Mouse (Mus musculus): ENCODE measurements at regions not wholly inside any gene's neighbourhood (a gene's known extent, or its start where the extent isn't known, plus 50 kb on each side); places are given as distances from the start of the nearest gene placed in this dataset.
"Not testable (repeated sequence)": the region's sequence is repeated elsewhere in the genome, so short reads cannot be mapped to it uniquely, and the experiment has no call there.

DNA sequence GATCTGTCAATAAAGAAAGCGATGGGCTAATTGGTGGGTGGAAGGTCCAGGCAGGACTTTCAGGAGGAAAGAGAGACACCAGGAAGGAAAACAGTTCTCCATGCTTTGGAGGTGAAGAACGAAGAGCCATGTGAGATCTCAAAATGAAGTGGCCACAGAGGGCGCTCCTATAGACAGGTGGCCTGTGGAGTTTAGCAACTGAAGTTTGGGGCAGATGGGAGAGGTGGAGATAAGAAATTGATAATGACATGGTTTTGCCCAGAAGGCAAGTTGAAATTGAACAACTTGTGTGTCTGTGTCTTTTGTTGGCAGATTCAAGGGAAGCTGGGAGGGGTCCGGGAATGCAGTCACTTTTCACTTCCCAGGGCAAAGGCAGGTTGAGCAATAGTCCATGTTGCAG, 170.2 kb upstream of the P2ry1 start:
- no peak for TF ChIP-seq POLR2A (IDR thresholded peaks at IDR 0.05; ENCODE audit: extremely low read depth, insufficient read depth, low read length)
- no peak for TF ChIP-seq CTCF (IDR thresholded peaks at IDR 0.05; ENCODE audit: extremely low read depth, insufficient read depth, low read length)
- Histone ChIP-seq H3K27ac (ENCODE audit: insufficient read depth, low read length) (no peak overlapping the region), H3K4me3 (ENCODE audit: insufficient read depth, low read length) (no peak overlapping the region), H3K4me1 (ENCODE audit: control insufficient read depth, insufficient read depth, low read length) (no peaks in the 10 kb centered on the region)

DNA sequence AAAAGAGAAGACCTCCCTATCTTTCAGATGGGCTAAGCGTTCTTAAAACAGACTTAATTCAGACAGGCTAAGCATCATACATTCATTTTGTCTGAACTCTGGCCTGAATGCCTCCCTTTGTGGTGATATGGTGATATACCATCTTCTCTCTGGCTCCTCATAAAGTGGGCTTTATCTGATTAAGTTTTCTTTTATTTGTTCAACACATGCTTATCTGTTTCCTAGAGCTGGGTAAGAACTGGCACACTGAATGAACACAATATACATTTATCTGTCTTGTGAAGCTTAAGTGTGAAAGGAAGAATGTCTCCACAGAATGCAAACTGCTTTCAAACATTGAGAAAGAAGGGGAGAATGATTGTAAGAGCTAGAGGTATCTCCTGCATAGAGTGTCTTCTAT, 160.7 kb upstream of the P2ry1 start:
- no peak for TF ChIP-seq POLR2A (IDR thresholded peaks at IDR 0.05; ENCODE audit: extremely low read depth, insufficient read depth, low read length)
- no peak for TF ChIP-seq CTCF (IDR thresholded peaks at IDR 0.05; ENCODE audit: extremely low read depth, insufficient read depth, low read length)
- H3K27ac ChIP-seq (ENCODE audit: insufficient read depth, low read length), result no peak overlapping the region
- no peaks in the 10 kb centered on the region for H3K4me1 ChIP-seq (ENCODE audit: control insufficient read depth, insufficient read depth, low read length)
- H3K4me3 ChIP-seq (ENCODE audit: insufficient read depth, low read length), result no peak overlapping the region

DNA sequence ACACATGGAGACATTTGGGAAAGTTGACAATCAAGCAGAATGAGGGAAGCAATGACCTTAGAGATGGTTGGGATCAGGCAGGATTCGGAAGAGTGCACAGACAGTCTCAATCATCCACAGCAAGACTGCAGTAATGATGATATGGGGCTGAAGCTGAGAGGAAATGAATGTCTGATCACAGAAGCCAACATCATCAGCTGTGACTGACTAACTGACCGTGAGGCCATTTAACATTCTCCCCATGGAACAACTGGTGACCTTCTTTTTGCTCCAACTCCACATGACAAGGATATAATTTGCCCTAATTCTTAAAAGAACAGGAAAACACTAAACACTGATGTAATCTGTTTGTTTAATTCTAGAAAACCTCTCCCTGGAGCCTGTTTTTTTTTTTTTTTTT, 157.3 kb upstream of the P2ry1 start:
- Histone ChIP-seq H3K27ac (ENCODE audit: insufficient read depth, low read length) (no peak overlapping the region), H3K4me3 (ENCODE audit: insufficient read depth, low read length) (no peak overlapping the region), H3K4me1 (ENCODE audit: control insufficient read depth, insufficient read depth, low read length) (no peaks in the 10 kb centered on the region)
- TF ChIP-seq POLR2A (IDR thresholded peaks at IDR 0.05; ENCODE audit: extremely low read depth, insufficient read depth, low read length) (no peak), CTCF (IDR thresholded peaks at IDR 0.05; ENCODE audit: extremely low read depth, insufficient read depth, low read length) (no peak)

DNA sequence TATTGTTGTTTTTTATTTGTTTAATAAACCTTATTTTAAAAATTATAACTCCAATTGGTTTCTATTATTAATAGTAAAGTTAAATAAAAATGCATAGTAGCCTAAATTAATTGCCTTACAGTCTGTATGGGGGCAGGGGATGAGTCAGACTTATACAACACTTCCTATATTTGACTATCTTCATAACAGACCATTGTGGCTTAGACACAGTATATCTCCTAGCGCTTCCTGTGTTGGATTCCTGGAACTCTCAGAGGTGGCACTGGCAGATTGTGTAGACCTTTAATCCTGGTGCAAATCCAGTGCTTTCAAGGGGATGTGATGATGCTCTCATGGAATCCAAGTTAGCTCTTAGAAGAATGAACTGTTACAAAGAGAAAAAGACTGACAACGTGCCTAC, 154.2 kb upstream of the P2ry1 start:
- no peak overlapping the region for H3K4me3 ChIP-seq (ENCODE audit: insufficient read depth, low read length)
- TF ChIP-seq POLR2A (IDR thresholded peaks at IDR 0.05; ENCODE audit: extremely low read depth, insufficient read depth, low read length) (no peak), CTCF (IDR thresholded peaks at IDR 0.05; ENCODE audit: extremely low read depth, insufficient read depth, low read length) (no peak)
- H3K4me1 ChIP-seq (ENCODE audit: control insufficient read depth, insufficient read depth, low read length), result no peaks in the 10 kb centered on the region
- no peak overlapping the region for H3K27ac ChIP-seq (ENCODE audit: insufficient read depth, low read length)

DNA sequence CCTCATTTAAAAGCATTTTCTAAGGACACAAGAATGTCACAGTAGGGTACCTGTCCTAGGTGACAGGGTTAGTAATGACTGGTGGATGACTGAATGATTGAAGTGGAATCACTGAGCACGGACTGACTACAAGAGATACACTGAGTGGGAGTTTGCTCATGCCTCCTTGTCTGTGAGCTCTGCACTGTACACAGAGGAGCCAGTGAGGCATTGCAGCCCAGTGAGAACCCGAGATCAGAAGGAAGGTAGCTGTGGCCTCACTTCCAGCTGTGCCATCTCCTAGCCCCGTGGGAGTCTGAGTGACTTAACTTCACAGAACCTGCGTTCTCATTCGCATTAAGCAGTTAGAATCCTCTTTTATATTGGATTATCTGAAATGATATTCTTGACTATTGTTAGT, 148.8 kb upstream of the P2ry1 start:
- no peak overlapping the region for H3K27ac ChIP-seq (ENCODE audit: insufficient read depth, low read length)
- no peak overlapping the region for H3K4me3 ChIP-seq (ENCODE audit: insufficient read depth, low read length)
- TF ChIP-seq CTCF (IDR thresholded peaks at IDR 0.05; ENCODE audit: extremely low read depth, insufficient read depth, low read length) (no peak), POLR2A (IDR thresholded peaks at IDR 0.05; ENCODE audit: extremely low read depth, insufficient read depth, low read length) (no peak)
- H3K4me1 ChIP-seq (ENCODE audit: control insufficient read depth, insufficient read depth, low read length), result no peaks in the 10 kb centered on the region

DNA sequence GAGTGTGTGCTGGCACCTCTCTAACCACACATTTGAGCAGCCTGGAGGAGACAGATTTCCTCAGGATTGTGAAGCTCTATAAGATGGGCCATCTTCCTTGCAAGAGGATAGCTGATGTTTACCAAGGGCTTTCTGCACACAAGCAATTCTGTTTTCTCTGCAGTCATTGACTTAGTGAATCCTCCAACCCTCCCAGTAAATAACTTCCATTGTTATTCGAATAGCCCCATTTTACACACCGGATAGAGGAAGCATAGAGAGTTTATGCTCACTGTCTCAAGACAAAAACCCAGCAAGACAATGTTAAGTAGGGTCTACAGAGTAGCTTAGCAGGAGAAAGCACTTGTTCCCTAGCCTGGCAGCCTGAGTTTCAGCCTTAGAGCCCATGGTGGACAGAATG, 146.9 kb upstream of the P2ry1 start:
- Histone ChIP-seq H3K27ac (ENCODE audit: insufficient read depth, low read length) (no peak overlapping the region), H3K4me3 (ENCODE audit: insufficient read depth, low read length) (no peak overlapping the region), H3K4me1 (ENCODE audit: control insufficient read depth, insufficient read depth, low read length) (no peaks in the 10 kb centered on the region)
- no peak for TF ChIP-seq CTCF (IDR thresholded peaks at IDR 0.05; ENCODE audit: extremely low read depth, insufficient read depth, low read length)
- no peak for TF ChIP-seq POLR2A (IDR thresholded peaks at IDR 0.05; ENCODE audit: extremely low read depth, insufficient read depth, low read length)

DNA sequence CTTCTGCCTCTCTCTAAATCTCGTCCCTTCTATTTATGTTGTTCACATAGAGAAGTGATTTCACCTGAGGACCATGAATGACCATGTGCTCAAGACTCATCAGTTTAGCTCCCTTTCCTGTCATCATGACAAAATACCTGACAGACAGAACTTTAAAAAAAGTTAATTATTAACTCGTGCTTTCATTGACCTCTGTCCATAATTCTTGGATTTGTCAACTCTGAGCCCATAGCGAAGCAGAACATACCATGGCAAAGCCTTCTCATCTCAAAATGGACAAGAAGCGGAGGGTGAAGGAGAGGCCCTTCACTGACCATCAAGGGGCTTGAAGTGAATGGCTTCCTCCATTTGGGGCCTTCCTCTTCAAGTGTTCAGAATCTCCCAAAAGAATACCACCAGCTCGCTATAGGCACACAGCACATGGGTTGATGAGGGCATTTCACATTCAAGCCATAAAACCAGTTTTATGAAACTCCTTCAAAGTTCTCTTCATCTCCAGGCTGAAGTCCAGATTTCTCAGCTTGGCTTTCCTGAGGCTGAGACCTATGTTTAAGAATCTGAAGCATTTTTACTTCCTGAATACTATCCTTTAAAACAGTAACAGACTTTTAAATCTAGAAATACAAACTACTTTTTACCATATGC, 144.0 kb upstream of the P2ry1 start:
- no peak overlapping the region for H3K4me3 ChIP-seq (ENCODE audit: insufficient read depth, low read length)
- H3K27ac ChIP-seq (ENCODE audit: insufficient read depth, low read length), result no peak overlapping the region
- TF ChIP-seq CTCF (IDR thresholded peaks at IDR 0.05; ENCODE audit: extremely low read depth, insufficient read depth, low read length), result no peak
- TF ChIP-seq POLR2A (IDR thresholded peaks at IDR 0.05; ENCODE audit: extremely low read depth, insufficient read depth, low read length), result no peak
- H3K4me1 ChIP-seq (ENCODE audit: control insufficient read depth, insufficient read depth, low read length), result no peaks in the 10 kb centered on the region

DNA sequence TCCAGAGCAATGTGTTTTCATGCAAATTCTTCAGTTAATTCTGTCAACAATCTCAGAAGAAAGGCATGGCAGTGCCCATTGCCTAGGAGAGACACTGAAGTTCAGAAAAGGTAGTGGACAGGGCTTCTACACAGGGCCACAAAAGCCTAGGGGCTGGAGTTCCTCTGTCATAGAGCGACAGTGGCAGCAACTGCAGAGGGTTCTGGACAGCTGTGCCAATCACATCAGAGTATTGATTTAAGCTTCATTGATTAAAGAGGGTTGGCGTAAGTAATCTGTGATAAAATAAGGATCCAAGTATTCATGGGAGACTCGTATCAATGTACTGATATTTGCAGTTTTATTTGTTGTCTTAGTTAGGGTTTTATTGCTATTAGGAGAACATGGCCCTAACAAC, 143.5 kb upstream of the P2ry1 start:
- TF ChIP-seq CTCF (IDR thresholded peaks at IDR 0.05; ENCODE audit: extremely low read depth, insufficient read depth, low read length), result no peak
- TF ChIP-seq POLR2A (IDR thresholded peaks at IDR 0.05; ENCODE audit: extremely low read depth, insufficient read depth, low read length), result no peak
- Histone ChIP-seq H3K4me3 (ENCODE audit: insufficient read depth, low read length) (no peak overlapping the region), H3K4me1 (ENCODE audit: control insufficient read depth, insufficient read depth, low read length) (no peaks in the 10 kb centered on the region), H3K27ac (ENCODE audit: insufficient read depth, low read length) (no peak overlapping the region)

DNA sequence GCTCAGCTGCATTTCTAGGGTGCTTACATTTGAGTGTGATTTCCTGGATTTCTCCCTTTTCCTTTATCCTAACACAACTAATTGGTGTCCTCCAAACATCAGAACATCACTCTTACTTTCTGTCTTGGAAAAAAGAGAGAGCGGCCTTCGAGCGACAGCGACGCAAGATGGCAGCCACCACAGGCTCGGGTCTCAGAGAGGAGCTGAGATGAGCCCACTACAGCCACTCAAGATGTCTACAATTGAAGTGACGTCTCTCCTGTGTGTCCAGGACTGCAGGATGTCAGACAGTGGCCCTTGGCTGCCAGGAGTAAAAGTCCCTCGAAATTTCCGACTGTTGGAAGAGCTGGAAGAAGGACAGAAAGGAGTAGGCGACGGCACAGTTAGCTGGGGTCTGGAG, 125.7 kb upstream of the P2ry1 start:
- H3K27ac ChIP-seq (ENCODE audit: insufficient read depth, low read length); H3K4me3 ChIP-seq (ENCODE audit: insufficient read depth, low read length); H3K4me1 ChIP-seq (ENCODE audit: control insufficient read depth, insufficient read depth, low read length): not testable (repeated sequence)

DNA sequence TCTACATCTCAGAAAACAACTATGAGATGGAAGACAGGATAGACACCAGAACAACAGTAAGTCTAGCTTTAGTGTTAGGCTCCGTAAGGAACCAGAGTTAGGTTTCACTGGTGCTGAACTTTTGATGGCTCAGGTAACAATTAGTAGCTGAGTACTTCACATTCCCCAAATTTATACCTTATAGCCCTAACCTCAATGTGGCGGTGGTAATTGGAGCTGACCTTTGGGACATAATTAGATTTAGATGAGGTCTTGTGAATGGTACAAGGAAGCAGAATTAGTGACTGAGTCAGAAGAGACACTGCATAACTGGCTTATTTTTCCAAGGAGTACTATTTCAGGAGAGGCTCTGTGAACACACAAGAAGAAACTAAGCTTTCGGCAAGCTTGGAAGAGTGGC, 123.7 kb upstream of the P2ry1 start:
- Histone ChIP-seq H3K27ac (ENCODE audit: insufficient read depth, low read length) (no peak overlapping the region), H3K4me1 (ENCODE audit: control insufficient read depth, insufficient read depth, low read length) (no peaks in the 10 kb centered on the region), H3K4me3 (ENCODE audit: insufficient read depth, low read length) (no peak overlapping the region)
- no peak for TF ChIP-seq POLR2A (IDR thresholded peaks at IDR 0.05; ENCODE audit: extremely low read depth, insufficient read depth, low read length)
- TF ChIP-seq CTCF (IDR thresholded peaks at IDR 0.05; ENCODE audit: extremely low read depth, insufficient read depth, low read length), result no peak

DNA sequence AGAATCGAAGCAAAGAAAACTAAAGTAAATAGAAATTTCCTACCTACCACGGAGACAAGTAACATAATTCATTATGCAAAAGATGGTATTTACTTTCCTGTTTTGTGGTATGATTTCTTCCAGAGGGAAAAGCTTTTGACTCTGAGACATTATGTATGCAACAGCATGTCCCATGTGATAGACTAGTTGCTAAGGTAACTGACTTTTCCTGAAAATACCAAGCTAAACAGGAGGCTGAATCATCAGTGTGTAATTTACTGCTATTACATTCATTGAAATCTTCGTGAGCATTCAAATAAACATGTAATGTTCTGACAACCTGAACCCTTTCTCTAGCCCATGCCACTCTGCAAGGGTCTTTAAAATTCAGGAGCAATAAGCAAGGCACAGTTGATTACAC, 118.6 kb upstream of the P2ry1 start:
- H3K4me3 ChIP-seq (ENCODE audit: insufficient read depth, low read length), result no peak overlapping the region
- no peaks in the 10 kb centered on the region for H3K4me1 ChIP-seq (ENCODE audit: control insufficient read depth, insufficient read depth, low read length)
- TF ChIP-seq CTCF (IDR thresholded peaks at IDR 0.05; ENCODE audit: extremely low read depth, insufficient read depth, low read length), result no peak
- TF ChIP-seq POLR2A (IDR thresholded peaks at IDR 0.05; ENCODE audit: extremely low read depth, insufficient read depth, low read length), result no peak
- no peak overlapping the region for H3K27ac ChIP-seq (ENCODE audit: insufficient read depth, low read length)

Measured in cortical plate, adult 2 months (tissue).